Mouse (Mus musculus) heart, postnatal 4 days (tissue): Measurements from ENCODE around the gene Fgfr2. TPM values are rescaled to one million over a fixed set of nuclear protein-coding genes. Genes with fewer than 3 reads are reported as not detected.
"Not testable (repeated sequence)": the region's sequence is repeated elsewhere in the genome, so short reads cannot be mapped to it uniquely, and the experiment has no call there.

Experiments used
- DNase-seq: peaks from one replicate; pipeline ENCODE4 v3.0.0; 2021
- total RNA-seq, 2 experiments: library from RNA; stranded (reverse); gene quantifications; 2 replicates each; pipeline ENCODE4 v1.2.3; 2021

Gene Fgfr2
- total RNA-seq, 2 experiments from 2014 or later: 10.2 to 10.6 TPM

DNA sequence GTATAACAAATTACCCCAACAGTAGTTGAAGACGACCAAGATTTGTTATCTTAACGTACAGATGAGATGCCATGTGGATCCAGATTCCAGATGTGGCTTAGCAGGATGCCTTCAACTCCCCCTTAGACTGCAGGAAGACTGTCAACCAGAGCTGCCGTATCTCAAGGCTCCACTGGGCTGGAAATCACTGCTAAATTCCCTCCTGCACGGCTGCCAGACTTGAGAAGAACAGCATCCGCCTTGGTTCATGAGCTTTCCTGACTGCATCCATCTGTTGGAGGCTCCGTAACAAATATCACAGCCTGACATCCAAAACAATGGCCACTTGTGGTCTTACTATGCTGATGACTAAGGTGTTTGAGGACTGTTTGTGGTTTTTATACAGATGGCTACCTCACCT, 635.8 kb downstream of the Fgfr2 start:
- DNase-seq: peak; percentile 26

DNA sequence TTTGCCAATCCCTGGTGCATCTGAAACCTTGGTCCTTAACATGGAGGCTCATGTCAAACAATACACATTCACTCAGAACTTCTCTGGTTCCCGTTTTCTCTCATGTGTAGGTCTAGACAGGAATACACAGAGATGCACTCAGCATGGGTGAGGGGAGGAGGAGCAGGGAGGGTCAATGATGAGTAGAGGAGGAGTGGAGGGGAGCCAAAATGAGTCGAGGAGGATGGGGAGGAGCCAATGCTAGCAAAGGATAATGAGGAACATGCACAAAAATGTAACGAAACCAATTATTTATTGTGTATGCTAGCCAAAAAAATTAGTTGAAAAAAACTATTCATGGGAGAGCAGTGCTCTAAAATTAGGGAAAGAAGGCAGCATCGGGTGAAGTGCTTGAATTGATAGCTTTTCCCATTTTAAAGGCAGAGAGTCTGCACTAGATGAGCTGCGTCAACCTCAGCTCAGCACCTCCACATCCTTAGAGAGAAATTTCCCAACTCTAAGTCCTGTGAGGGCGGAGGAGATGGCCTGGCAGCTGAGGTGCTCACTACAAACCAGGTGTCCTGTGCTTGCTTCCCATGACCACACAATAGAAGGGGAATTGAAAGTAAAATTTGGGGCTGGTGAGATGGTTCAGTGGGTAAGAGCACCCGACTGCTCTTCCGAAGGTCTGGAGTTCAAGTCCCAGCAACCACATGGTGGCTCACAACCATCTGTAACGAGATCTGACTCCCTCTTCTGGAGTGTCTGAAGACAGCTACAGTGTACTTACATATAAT, 636.6 kb downstream of the Fgfr2 start:
- DNase-seq: no peak

DNA sequence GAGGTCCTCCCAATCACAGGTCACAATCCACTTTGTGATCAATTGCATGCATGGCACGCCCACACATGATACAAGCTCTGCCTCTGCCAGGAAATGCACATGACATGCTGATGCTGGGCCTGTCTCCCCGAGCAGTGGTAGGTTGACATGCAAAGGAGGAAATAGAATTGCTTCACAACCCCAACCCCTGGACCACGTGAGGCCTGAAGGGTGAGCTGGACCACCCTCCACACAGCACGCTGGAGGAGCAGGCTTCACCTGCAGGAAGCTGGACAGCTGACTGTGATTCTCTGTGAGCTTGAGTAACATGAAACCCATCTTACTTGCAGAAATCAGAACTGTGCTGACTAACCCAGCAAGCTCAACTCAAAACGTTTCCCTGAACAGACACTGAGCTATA, 638.7 kb downstream of the Fgfr2 start:
- no peak for DNase-seq

DNA sequence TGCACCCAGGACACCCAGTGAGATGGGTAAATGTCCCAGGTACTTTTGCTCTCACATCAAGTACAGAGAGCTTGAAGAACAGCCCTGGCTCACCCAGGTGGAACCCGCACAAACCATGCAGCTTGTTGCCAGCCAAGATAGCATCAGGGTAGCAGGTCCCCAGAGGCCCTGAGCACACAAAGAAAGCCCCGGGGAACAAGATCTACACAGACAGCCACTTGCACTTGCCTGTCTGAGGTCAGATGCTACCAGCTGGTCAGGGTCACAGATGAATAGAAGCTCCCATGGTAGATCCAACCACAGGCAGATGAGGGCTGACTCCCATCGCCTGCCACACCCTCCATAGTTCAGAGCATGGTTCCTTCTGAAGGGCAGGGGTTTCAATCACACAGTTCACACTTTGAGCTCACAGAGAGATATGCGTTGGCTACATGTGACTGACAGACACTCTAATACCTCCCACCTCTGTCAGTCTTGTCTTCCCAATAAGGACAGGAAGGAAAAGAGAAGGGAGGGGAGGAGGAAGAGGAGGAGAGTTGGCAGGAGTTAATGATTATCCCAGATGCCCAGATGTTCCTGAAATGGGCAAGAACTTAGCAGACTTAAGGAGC, 642.3 kb downstream of the Fgfr2 start:
- no peak for DNase-seq

DNA sequence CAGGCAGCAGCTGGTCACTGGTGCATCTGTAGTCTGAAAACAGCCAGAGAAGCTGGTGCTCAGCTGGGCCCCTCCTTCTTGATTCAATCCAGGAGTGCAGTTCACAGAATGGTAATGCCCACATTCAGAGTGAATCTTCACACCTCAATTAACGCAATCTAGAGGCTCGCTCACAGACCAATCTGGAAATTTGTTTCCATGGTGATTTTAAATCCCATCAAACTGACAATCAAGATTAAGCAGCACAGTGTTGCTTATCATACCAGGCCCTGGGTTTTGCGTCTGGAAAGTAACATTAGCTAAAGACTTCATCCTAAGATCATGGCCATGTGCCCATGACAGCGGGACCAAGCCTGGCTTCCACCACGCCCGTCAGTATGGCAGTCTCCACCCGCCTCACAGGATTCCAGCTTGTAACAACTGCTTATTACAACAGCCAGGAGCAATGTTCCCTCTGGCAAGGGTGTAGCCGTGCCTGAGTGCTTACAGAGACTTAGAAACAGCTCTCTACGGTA, 644.8 kb downstream of the Fgfr2 start:
- DNase-seq: no peak

GRCm38 (mm10) chr7:132477753-132478152, 645.4 kb downstream of the Fgfr2 start:
- DNase-seq: no peak

- DNase-seq: no peak
These were observed 646.7 kb downstream of the Fgfr2 start for GRCm38 (mm10) chr7:132476491-132476890.

DNA sequence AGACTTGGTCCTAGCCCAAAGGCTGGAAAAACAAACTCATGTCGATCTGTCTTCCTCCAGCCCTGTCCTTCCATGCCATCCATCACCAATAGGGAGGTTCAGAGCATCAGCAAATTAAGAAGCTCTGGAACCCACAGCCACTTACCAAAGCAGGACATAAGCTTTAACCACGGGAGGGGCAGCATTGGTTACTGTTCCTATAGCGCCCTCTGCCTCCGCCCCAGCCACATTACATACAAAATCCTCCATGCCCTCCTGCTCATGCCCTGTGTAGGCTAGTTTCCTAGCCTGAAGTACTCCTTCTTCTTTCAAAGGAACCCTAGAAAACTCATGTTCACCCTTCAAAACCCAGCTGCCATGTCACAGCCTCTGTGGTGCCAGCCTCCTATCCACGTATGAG, 648.1 kb downstream of the Fgfr2 start:
- peak; percentile 69 for DNase-seq

GRCm38 (mm10) chr7:132471327-132471726, 651.8 kb downstream of the Fgfr2 start:
- DNase-seq: peak; percentile 61

- no peak for DNase-seq
These were observed 654.8 kb downstream of the Fgfr2 start for GRCm38 (mm10) chr7:132468391-132468790.

DNA sequence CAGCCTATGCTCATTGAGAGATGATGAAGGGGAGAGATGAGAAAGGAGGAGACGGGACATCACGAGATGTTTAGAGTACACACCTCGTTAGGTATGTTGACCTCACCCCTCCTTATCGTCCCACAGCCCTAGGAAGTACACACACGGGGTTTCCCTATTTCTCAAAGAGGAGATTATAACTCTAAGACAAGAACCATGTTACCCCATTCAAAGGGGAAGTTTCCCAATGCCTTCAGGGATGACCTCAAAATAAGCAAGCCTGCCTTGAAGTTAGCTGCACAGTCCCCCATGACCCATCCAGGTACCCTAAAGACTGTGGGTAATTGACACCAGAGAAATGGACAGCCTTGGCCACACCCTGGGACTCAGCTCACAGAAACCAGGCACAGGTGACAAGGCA, 657.3 kb downstream of the Fgfr2 start:
- no peak for DNase-seq

DNA sequence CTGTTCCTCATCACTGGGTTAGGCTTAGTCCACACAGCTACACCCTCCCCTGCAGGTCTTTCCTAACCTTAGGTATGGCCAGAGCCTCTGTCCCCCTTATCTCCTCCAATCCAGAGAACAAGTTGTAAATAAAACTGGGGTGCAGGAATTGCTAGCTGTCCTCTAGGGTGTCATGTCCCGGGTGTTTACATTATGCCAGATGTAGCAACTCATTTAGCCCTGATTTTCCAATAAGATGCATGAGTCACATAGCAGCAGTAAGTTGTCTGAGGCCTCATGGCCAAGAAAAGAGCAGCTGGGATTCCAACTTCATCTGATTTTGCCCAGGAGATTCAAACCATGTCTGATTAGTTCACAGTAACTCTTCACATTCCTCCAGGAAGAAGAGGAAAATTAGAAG, 658.3 kb downstream of the Fgfr2 start:
- DNase-seq: no peak

DNA sequence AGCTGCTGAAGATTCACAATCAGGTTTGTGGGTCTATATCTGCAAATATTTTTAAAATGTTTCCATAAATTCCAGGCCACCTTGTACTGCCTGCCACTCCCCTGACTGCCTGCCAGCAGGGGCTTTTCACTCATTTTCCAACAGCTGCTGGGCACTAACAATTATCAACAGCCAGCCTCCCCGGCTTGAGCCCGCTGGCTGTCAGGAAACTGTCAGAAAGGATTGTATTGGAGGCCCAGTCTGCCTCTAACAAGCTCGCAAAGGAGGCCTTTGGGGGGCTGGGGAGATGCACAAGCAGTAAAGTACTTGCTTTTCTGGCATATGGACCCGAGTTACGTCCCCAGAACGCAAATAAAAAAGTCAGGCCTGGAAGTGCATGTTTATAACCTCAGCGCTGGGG, 664.7 kb downstream of the Fgfr2 start:
- DNase-seq: no peak

DNA sequence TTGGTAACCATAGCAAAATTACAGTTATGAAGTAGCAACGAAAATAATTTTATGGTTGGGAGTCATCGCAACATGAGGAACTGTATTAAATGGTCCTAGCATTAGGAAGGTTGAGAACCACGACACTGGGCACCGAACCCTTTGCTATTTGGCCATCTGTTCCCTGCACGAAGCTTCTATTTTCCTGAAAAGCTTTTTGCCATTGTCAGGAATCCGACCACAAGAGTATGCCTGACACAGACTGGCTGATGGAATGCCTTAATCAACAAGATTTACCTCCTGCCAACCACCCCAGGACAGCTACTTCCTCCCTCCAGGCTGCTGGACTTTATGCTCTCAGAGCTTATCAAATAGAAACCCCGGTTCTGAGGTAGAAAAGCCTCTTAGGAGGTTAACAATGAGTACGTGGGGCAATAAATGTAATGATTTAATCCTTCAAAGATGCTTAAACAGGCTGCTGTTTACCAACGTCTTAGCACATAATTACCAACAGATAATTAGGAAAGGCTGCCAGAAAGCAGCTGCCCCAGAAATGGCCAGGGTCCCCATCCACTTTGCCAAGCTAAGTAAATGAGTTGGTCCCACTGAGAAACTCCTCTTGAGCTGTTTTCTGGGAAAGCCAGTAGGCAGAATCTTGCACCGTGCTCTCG, 668.0 kb downstream of the Fgfr2 start:
- no peak for DNase-seq

- DNase-seq: no peak
These were observed 673.0 kb downstream of the Fgfr2 start for GRCm38 (mm10) chr7:132449891-132450735.

DNA sequence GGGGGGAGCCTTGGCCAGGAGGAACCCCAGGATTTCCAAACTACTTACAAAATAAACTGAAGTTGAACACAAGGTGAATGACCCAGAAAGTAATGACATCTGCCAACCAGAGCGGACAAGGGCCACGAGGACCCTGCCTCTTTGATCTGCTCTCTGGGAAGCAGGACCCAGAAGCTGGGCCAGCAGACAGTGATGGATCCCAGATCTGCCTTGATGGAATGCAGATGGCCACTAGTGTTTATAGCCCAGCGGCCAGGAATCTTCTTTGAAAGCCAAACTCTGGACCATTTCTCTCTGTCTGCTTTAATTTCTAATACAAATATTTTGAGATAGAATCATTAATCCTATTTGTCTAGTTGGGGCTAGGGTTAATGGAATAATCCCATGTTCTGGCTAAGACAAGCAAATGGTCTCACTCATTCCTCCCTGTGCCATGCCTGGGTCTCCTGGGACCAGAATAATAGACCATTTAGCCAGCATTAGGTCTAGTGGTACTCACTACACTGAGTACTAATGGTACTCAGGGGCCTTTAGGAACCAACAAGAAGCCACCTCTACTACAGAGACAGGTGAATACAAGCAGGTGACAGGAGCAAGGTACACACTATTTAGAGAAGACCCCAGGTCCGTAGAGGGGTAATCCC, 674.5 kb downstream of the Fgfr2 start:
- no peak for DNase-seq

DNA sequence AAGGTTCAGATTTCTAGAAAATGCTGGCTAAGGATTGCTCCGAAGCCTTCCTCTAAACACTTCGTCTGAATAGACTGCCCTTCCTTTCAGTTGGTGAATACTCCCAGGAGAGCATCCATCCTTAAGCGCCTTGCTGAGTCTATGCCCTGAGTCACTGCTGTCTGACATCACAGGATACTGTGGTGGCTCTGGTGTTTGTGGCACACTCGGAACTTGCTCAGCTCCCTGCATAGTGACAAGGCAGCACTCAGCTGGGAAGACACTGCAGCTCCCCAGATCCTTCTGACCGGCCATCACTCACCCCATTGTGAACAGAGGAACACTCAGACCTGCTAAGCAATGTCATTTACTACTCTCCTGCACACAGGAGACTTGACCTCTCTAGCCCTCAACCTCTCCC, 675.6 kb downstream of the Fgfr2 start:
- no peak for DNase-seq

GRCm38 (mm10) chr7:132446841-132447240, 676.3 kb downstream of the Fgfr2 start:
- DNase-seq: no peak

- no peak for DNase-seq
These were observed 678.9 kb downstream of the Fgfr2 start for GRCm38 (mm10) chr7:132444221-132444620.

DNA sequence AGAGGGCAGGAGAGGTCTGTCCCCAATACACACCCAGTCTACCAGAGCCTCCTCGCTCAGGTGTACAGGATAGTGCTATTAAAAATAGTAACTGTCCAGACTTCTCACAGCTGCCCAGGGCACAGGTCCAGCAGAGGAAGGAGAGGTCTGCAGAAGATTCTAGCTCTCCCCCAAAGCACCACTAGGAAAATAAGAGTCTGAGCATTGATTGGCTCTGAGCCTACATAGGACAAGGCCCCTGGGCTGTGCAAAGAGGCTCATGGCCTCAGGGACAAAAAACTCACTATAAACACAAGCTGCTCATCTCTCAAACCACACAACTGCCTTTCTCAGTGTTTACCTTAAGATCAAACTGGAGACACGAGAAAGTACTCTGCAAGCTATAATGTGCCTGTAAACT, 679.4 kb downstream of the Fgfr2 start:
- peak; percentile 11 for DNase-seq

DNA sequence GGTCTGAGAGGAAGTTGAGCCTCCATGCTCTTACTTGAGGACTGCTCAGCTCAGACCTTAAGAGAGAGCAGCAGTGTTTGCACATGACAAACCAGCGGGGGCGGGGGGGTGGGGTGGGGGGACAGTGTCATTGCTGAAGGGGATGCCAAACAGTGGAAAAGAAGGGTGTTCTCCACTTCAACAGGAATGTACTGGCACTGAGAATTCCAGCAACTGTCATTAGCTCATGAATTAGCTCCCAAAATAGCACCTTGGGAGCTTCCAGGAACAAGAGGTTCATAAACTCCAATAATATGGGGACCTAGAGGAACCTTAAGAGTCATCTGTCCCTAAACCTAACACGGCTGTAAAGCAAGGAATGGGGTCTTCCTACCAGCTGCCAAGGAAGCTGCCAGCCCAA, 680.0 kb downstream of the Fgfr2 start:
- no peak for DNase-seq

GRCm38 (mm10) chr7:132442133-132442763, 680.9 kb downstream of the Fgfr2 start:
- DNase-seq: not testable (repeated sequence)
